In genomic region chr11:22651313-22651712, GRCm38 (mm10) we compare ENCODE assay signal across 18 mouse cellular contexts.
"Had no signal": no experiment of that assay in that cellular context is flagged by ENCODE, and none has a peak within 500 bp of the region (broad histone marks: within the 10 kb centered on the region; RNA-seq: fewer than 3 reads in every experiment).

No protein-coding gene starts in this region.

- H3K4me1 ChIP-seq: lung, embryonic 15.5 days; midbrain, embryonic 12.5 days; neural tube, embryonic 13.5 days; stomach, embryonic 15.5 days had no signal

- H3K36me3 ChIP-seq: liver, embryonic 12.5 days; lung, embryonic 15.5 days; midbrain, embryonic 12.5 days; neural tube, embryonic 13.5 days; stomach, embryonic 15.5 days had no signal

- DNase-seq: liver; lung, adult 2 months; lung, postnatal 14 days; lung, postnatal 36 days; right cerebral cortex, postnatal 14 days; thymus, adult 2 months; thymus, postnatal 25 days; thymus, postnatal 4 days had no signal

- ATAC-seq: liver, embryonic 12.5 days; lung, postnatal 0 days had no signal

- H3K4me3 ChIP-seq: liver, embryonic 12.5 days; lung, embryonic 15.5 days; midbrain, embryonic 12.5 days; neural tube, embryonic 13.5 days; stomach, embryonic 15.5 days had no signal

- H3K4me2 ChIP-seq: liver, embryonic 12.5 days; lung, embryonic 15.5 days; midbrain, embryonic 12.5 days; neural tube, embryonic 13.5 days; stomach, embryonic 15.5 days had no signal

- H3K9me3 ChIP-seq: liver, embryonic 12.5 days; lung, embryonic 15.5 days; megakaryocyte, embryonic 14.5 days; midbrain, embryonic 12.5 days; neural tube, embryonic 13.5 days; stomach, embryonic 15.5 days had no signal

- H3K27ac ChIP-seq: liver, embryonic 12.5 days; liver, embryonic 14.5 days; lung, embryonic 15.5 days; macrophage; midbrain, embryonic 12.5 days; neural tube, embryonic 13.5 days; stomach, embryonic 15.5 days; stomach, postnatal 0 days had no signal

- H3K27me3 ChIP-seq: liver, embryonic 12.5 days; lung, embryonic 15.5 days; megakaryocyte, embryonic 14.5 days; midbrain, embryonic 12.5 days; neural tube, embryonic 13.5 days; stomach, embryonic 15.5 days had no signal

- H3K9ac ChIP-seq: liver, embryonic 12.5 days; liver, embryonic 14.5 days; lung, embryonic 15.5 days; midbrain, embryonic 12.5 days; neural tube, embryonic 13.5 days; stomach, embryonic 15.5 days had no signal
